9 mouse cellular contexts compared by ENCODE assay signal in the genomic region with DNA sequence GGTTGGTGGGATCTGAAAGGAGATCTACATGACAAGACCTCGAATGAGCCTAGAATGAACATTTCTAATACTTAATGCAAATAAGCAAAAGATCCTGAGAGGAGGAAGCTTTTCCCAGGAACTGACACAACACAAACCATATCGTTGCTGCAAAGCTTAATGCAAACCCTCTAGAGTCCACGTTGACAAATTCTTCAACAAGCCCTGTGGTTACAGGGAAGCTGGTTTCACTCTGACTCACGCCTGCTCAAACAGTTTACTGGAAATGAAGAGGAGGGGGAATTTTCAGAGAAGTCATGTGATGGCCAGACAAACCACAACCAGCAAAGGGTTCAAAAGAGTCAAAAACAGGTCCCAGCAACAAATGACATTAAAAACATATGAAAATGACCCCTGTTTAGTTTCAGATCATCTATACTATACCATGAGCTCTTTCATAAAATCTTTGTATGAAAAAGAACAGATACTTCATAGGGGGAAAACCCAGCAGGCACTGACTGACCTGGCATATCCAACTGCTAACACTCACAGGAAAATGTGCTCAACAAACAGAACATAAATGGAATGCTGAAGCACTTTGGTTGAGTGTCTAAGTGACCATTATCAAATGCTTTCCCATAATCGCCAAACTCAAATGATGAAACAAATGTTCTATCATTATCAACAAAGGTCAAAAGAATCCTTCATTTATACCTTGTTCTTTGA. TPM values are rescaled to one million over a fixed set of nuclear protein-coding genes. Genes with fewer than 3 reads are reported as not detected.
DNase-seq lines count a peak whose midpoint lies in the region; ATAC-seq lines count a peak whose summit lies in the region.
"Had no signal": no experiment of that assay in that cellular context is flagged by ENCODE, and none has a peak within 500 bp of the region (broad histone marks: within the 10 kb centered on the region; RNA-seq: fewer than 3 reads in every experiment).

No protein-coding gene starts in this region.

- ATAC-seq in embryonic facial prominence, embryonic 15.5 days (ENCODE audit: insufficient number of reproducible peaks, low FRiP score, low TSS enrichment, low read depth) = no peak
- peak; percentile 66; the same call in 1 of the 2 replicates for ATAC-seq in lung, embryonic 16.5 days (ENCODE audit: low read depth)

- peak overlapping the region; percentile 44 for H3K27ac ChIP-seq in embryonic facial prominence, embryonic 15.5 days (replicated peaks)
- peak overlapping the region; percentile 67 for H3K27ac ChIP-seq in lung, embryonic 16.5 days (ENCODE audit: low read length)
- H3K27ac ChIP-seq: limb, embryonic 13.5 days had no signal

- H3K27me3 ChIP-seq in embryonic facial prominence, embryonic 15.5 days = no peaks in the 10 kb centered on the region
- no peaks in the 10 kb centered on the region for H3K27me3 ChIP-seq in lung, embryonic 16.5 days (ENCODE audit: control insufficient read depth, insufficient read depth, low read depth, low read length)
- H3K27me3 ChIP-seq: limb, embryonic 13.5 days had no signal

- H3K4me3 ChIP-seq in embryonic facial prominence, embryonic 15.5 days (replicated peaks) = no peak overlapping the region
- no peak overlapping the region for H3K4me3 ChIP-seq in lung, embryonic 16.5 days (ENCODE audit: low read length)
- H3K4me3 ChIP-seq: limb, embryonic 13.5 days had no signal

- H3K9me3 ChIP-seq in embryonic facial prominence, embryonic 15.5 days (replicated peaks) = no peaks in the 10 kb centered on the region
- no peaks in the 10 kb centered on the region for H3K9me3 ChIP-seq in lung, embryonic 16.5 days (ENCODE audit: control insufficient read depth, low read length)
- H3K9me3 ChIP-seq: limb, embryonic 13.5 days had no signal

- H3K9ac ChIP-seq in embryonic facial prominence, embryonic 15.5 days = no peak overlapping the region
- no peak overlapping the region for H3K9ac ChIP-seq in lung, embryonic 16.5 days (ENCODE audit: low read length)
- H3K9ac ChIP-seq: limb, embryonic 13.5 days had no signal

- no peak overlapping the region for H3K4me2 ChIP-seq in embryonic facial prominence, embryonic 15.5 days (replicated peaks)
- no peak overlapping the region; the same call in 1 of the 2 replicates for H3K4me2 ChIP-seq in lung, embryonic 16.5 days (ENCODE audit: low read depth, low read length)
- H3K4me2 ChIP-seq: limb, embryonic 13.5 days had no signal

- no peaks in the 10 kb centered on the region for H3K4me1 ChIP-seq in embryonic facial prominence, embryonic 15.5 days
- H3K4me1 ChIP-seq in lung, embryonic 16.5 days (replicated peaks; ENCODE audit: control insufficient read depth, insufficient read depth, low read length) = peaks cover 10% of the 10 kb centered on the region; the same call in 1 of the 2 replicates

- 43% methylated on average over 5 of the region's 5 CpGs for WGBS in embryonic facial prominence, embryonic 15.5 days
- WGBS in lung, embryonic 16.5 days = 40% methylated on average over 5 of the region's 5 CpGs

- no peaks in the 10 kb centered on the region; the same call in 1 of the 2 replicates for H3K36me3 ChIP-seq in embryonic facial prominence, embryonic 15.5 days
- H3K36me3 ChIP-seq in lung, embryonic 16.5 days (ENCODE audit: control insufficient read depth, insufficient read depth, low read length) = no peaks in the 10 kb centered on the region

- DNase-seq in 3134 (ENCODE audit: extremely low read depth, insufficient read length, low spot score) = peak; percentile 69
- DNase-seq in 3T3-L1 (ENCODE audit: low read depth, low spot score) = peak; percentile 97
- DNase-seq in gastrocnemius, postnatal 25 days = no peak
- DNase-seq in left cerebral cortex, postnatal 14 days (ENCODE audit: low spot score in 2 of 2) = no peak
- no peak for DNase-seq in left cerebral cortex, adult 8-10 months (ENCODE audit: low spot score in 2 of 2)
- no peak for DNase-seq in layer of hippocampus, postnatal 36 days

- intact Hi-C loops in left cerebral cortex, postnatal 14 days (cut with DNase I) = no loop called here

RNA-seq across cellular contexts. Expression of gene Vmp1, which starts 59.2 kb away (rescaled TPM):
- polyA plus RNA-seq in embryonic facial prominence, embryonic 15.5 days (2015; fragmentation: Nextera tagmentation; extraction: Ambion mirVana) = 82.8 and 87.6 TPM in 2 replicates
- 101 and 106 TPM in 2 replicates for polyA plus RNA-seq in lung, embryonic 16.5 days (2015; fragmentation: Nextera tagmentation; extraction: Ambion mirVana)
- 10 to 100 TPM; 83.0 to 89.8 TPM for total RNA-seq in gastrocnemius, postnatal 25 days (2021)
- 100 to 1,000 TPM; 194 TPM for total RNA-seq in left cerebral cortex, postnatal 14 days (2021)
- 100 to 1,000 TPM; 133 to 169 (median 142) TPM for total RNA-seq in left cerebral cortex, adult 8-10 months (2022)
- 100 to 1,000 TPM; 119 to 137 TPM for total RNA-seq in layer of hippocampus, postnatal 36 days (2021)

RNA-seq across cellular contexts. Expression of gene Ptrh2, which starts 59.4 kb away (rescaled TPM):
- polyA plus RNA-seq in embryonic facial prominence, embryonic 15.5 days (2015; fragmentation: Nextera tagmentation; extraction: Ambion mirVana) = 29.4 and 30.2 TPM in 2 replicates
- polyA plus RNA-seq in lung, embryonic 16.5 days (2015; fragmentation: Nextera tagmentation; extraction: Ambion mirVana) = 27.6 and 28.5 TPM in 2 replicates
- 1 to 10 TPM; 5.1 to 5.3 TPM for total RNA-seq in gastrocnemius, postnatal 25 days (2021)
- 10 to 100 TPM in 1 of 2 experiments, 1 to 10 TPM in 1; 8.1 to 10.2 TPM for total RNA-seq in left cerebral cortex, postnatal 14 days (2021)
- total RNA-seq in left cerebral cortex, adult 8-10 months (2022) = 1 to 10 TPM; 8.5 to 9.2 (median 8.7) TPM
- total RNA-seq in layer of hippocampus, postnatal 36 days (2021) = 10 to 100 TPM; 10.1 to 10.3 TPM

Comparison
In these comparisons a context has a peak if more than half of its experiments do, and no peak if none do; other contexts are left out.
1. DNase-seq: peak in 3134 (single experiment) and 3T3-L1 (single experiment); none in gastrocnemius, postnatal 25 days (single experiment), left cerebral cortex, postnatal 14 days (0 of 2), left cerebral cortex, adult 8-10 months (0 of 2) and layer of hippocampus, postnatal 36 days (0 of 2).